Mouse (Mus musculus): ENCODE data around the gene Fam92b. TPM values are rescaled to one million over a fixed set of nuclear protein-coding genes. Genes with fewer than 3 reads are reported as not detected.
A peak's percentile ranks its signal among the peaks of the same experiment; 100 is the strongest.

Fam92b gene
- polyA plus RNA-seq, 1 experiment from 2014 or later, result 0.22 TPM

DNA sequence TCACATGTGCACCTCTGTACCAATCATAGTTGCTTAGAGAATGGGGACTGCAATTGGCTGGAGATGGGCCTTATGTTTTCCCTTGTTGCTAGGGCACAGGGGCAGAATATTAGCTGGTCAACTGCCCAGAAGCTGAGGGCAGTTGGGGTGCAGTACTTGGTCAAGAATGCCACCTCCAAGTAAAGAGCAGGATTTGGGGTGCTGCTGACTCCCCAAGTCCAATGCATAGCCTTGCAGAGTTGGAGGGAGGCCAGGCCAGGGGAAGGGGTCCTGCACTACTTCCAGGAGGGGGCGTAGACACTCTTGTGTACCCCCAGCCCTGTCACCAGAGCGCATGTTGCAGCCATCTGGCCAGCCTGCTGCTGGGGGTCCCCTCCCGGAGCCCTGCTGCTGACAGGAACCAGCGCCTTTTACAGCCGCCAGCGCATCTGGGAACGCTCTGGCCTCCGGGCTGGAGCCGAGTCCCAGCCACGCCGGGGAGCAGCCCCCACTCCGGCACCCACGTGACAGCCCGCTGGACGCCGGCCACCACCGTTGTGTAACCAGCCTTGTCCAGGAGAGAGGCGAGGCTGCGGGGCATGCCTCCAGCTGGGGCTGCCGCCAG lies 13.6 kb upstream of the Fam92b start:
- Histone ChIP-seq H3K9me3 (ENCODE audit: low read length) (no peaks in the 10 kb centered on the region; the same call in 1 of the 2 replicates), H3K36me3 (ENCODE audit: insufficient read depth, low read length) (no peaks in the 10 kb centered on the region), H3K4me2 (replicated peaks; ENCODE audit: low read depth, low read length) (peak overlapping the region; percentile 50), H3K27ac (ENCODE audit: low read length) (peak overlapping the region; percentile 81), H3K4me1 (ENCODE audit: insufficient read depth, low read length) (peaks cover 41% of the 10 kb centered on the region), H3K9ac (replicated peaks; ENCODE audit: low read length) (peak overlapping the region; percentile 52), H3K4me3 (ENCODE audit: low read length) (peak overlapping the region; percentile 27), H3K27me3 (ENCODE audit: insufficient read depth, low read length) (no peaks in the 10 kb centered on the region)
- ATAC-seq (ENCODE audit: low FRiP score, low TSS enrichment), result peak; percentile 94
- 20% methylated on average over 20 of the region's 20 CpGs for WGBS

DNA sequence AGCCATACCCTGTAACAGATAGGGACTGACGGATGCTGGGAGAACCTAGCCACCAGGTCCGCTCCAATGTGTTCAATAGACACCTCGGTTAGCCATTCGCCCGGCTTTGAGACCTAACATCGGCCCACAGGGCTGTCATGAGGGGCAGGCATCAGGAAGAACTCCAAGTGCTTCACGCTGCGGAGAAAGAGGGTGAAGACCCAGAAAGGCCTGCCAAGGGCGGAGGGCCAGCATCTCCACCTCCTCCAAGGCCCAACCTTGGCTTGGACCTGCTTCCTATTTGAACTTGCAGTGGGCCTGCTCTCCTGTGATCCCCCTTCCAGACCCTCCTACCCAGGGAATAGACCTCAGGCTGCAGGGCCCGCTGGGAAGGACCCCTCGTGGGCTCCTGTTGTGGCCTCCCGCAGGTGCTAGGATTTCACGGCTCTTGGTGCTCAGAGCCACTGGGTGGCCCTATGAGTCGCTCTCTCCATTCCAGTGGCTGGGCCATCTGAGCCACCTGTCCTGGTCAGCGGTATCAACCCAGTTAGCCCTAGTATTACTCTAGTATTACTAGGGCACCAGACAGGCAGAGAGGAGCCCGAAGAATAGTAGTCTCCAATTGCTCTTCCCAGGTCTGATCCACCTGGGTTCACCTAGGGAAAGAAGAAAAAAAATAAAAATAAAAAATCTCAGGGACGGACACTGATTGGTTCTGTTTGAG lies 13.0 kb upstream of the Fam92b start:
- H3K4me3 ChIP-seq (ENCODE audit: low read length), result no peak overlapping the region
- H3K9ac ChIP-seq (replicated peaks; ENCODE audit: low read length), result no peak overlapping the region
- WGBS, result 80% methylated on average over 17 of the region's 17 CpGs
- H3K4me1 ChIP-seq (ENCODE audit: insufficient read depth, low read length), result peaks cover 48% of the 10 kb centered on the region
- H3K27ac ChIP-seq (ENCODE audit: low read length), result peak overlapping the region; percentile 23; the same call in 1 of the 2 replicates
- no peaks in the 10 kb centered on the region; the same call in 1 of the 2 replicates for H3K9me3 ChIP-seq (ENCODE audit: low read length)
- no peak overlapping the region for H3K4me2 ChIP-seq (replicated peaks; ENCODE audit: low read depth, low read length)
- ATAC-seq (ENCODE audit: low FRiP score, low TSS enrichment), result no peak
- no peaks in the 10 kb centered on the region for H3K27me3 ChIP-seq (ENCODE audit: insufficient read depth, low read length)
- H3K36me3 ChIP-seq (ENCODE audit: insufficient read depth, low read length), result no peaks in the 10 kb centered on the region

GRCm38 (mm10) chr8:120189440-120189839 lies 12.2 kb upstream of the Fam92b start:
- no peak overlapping the region for H3K4me2 ChIP-seq (replicated peaks; ENCODE audit: low read depth, low read length)
- no peak for ATAC-seq (ENCODE audit: low FRiP score, low TSS enrichment)
- no peaks in the 10 kb centered on the region for H3K27me3 ChIP-seq (ENCODE audit: insufficient read depth, low read length)
- H3K9ac ChIP-seq (replicated peaks; ENCODE audit: low read length), result no peak overlapping the region; the same call in 1 of the 2 replicates
- H3K36me3 ChIP-seq (ENCODE audit: insufficient read depth, low read length), result no peaks in the 10 kb centered on the region
- no peaks in the 10 kb centered on the region; the same call in 1 of the 2 replicates for H3K9me3 ChIP-seq (ENCODE audit: low read length)
- H3K27ac ChIP-seq (ENCODE audit: low read length), result no peak overlapping the region
- no peak overlapping the region for H3K4me3 ChIP-seq (ENCODE audit: low read length)
- 65% methylated on average over 6 of the region's 6 CpGs for WGBS
- H3K4me1 ChIP-seq (ENCODE audit: insufficient read depth, low read length), result peaks cover 56% of the 10 kb centered on the region

GRCm38 (mm10) chr8:120188510-120188909 lies 11.2 kb upstream of the Fam92b start:
- Histone ChIP-seq H3K4me2 (replicated peaks; ENCODE audit: low read depth, low read length) (no peak overlapping the region), H3K4me3 (ENCODE audit: low read length) (no peak overlapping the region), H3K27me3 (ENCODE audit: insufficient read depth, low read length) (no peaks in the 10 kb centered on the region), H3K9ac (replicated peaks; ENCODE audit: low read length) (no peak overlapping the region), H3K27ac (ENCODE audit: low read length) (no peak overlapping the region), H3K4me1 (ENCODE audit: insufficient read depth, low read length) (peaks cover 62% of the 10 kb centered on the region), H3K9me3 (ENCODE audit: low read length) (no peaks in the 10 kb centered on the region; the same call in 1 of the 2 replicates), H3K36me3 (ENCODE audit: insufficient read depth, low read length) (no peaks in the 10 kb centered on the region)
- WGBS, result 86% methylated on average over 6 of the region's 6 CpGs
- ATAC-seq (ENCODE audit: low FRiP score, low TSS enrichment), result no peak

- Histone ChIP-seq H3K9me3 (ENCODE audit: low read length) (no peaks in the 10 kb centered on the region), H3K9ac (replicated peaks; ENCODE audit: low read length) (no peak overlapping the region), H3K36me3 (ENCODE audit: insufficient read depth, low read length) (no peaks in the 10 kb centered on the region), H3K4me2 (replicated peaks; ENCODE audit: low read depth, low read length) (no peak overlapping the region), H3K27ac (ENCODE audit: low read length) (no peak overlapping the region), H3K4me1 (ENCODE audit: insufficient read depth, low read length) (peaks cover 59% of the 10 kb centered on the region), H3K4me3 (ENCODE audit: low read length) (no peak overlapping the region), H3K27me3 (ENCODE audit: insufficient read depth, low read length) (no peaks in the 10 kb centered on the region)
- 63% methylated on average over 8 of the region's 8 CpGs for WGBS
- ATAC-seq (ENCODE audit: low FRiP score, low TSS enrichment), result no peak
Measured at GRCm38 (mm10) chr8:120186454-120186853, 9.2 kb upstream of the Fam92b start.

DNA sequence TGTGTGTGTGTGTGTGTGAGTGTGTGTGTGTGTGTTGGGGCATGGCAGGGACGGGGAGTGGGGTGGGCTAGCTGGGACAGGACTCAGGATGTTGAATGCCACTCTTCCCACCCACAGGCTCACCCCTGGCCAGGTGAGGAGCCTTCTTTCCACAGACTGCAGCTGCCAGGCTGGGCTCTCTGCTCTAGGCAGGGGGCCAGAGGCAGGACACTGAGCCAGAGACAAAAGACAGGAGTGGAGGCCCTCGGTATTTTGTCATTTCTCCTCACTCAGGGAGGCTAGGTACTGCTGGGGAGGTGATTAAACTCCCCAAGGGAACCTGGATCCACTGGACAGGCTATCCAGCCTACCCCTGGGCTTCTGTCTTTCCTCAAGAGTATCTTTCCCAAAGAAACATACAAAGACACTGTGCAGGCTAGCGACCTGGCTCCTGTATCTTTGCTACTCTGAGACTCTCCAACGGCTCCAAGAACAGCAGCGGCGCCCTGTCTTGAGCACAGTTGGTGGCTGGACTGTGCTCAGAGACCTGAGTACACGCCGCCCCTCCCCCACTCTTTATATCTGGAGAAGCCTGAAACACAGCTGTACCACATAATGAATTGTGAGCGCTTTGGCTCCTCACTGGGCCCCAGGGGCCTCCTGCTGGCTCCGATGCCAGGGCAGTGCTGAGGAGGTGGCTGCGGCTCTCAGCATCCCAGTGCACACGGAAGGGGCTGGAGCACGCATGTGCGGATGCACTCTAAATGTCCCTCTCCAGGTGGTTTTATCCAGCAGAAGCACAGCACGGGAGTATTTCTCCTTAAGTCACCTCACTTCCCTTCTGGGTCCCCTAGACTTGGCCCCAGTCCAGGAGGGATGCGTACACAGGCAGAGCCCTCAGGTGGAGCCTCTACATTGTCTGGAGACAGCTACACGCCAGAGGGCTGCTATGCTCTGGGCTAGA lies 7.9 kb upstream of the Fam92b start:
- Histone ChIP-seq H3K9me3 (ENCODE audit: low read length) (no peaks in the 10 kb centered on the region), H3K4me1 (ENCODE audit: insufficient read depth, low read length) (peaks cover 48% of the 10 kb centered on the region), H3K36me3 (ENCODE audit: insufficient read depth, low read length) (no peaks in the 10 kb centered on the region), H3K4me3 (ENCODE audit: low read length) (no peak overlapping the region), H3K27me3 (ENCODE audit: insufficient read depth, low read length) (no peaks in the 10 kb centered on the region), H3K4me2 (replicated peaks; ENCODE audit: low read depth, low read length) (no peak overlapping the region; the same call in 1 of the 2 replicates), H3K9ac (replicated peaks; ENCODE audit: low read length) (0 out of 2 replicates have a peak overlapping the region, but pooled peaks have one; percentile 37), H3K27ac (ENCODE audit: low read length) (peak overlapping the region; percentile 29; the same call in 1 of the 2 replicates)
- no peak; the same call in 1 of the 2 replicates for ATAC-seq (ENCODE audit: low FRiP score, low TSS enrichment)
- WGBS, result 16% methylated on average over 17 of the region's 17 CpGs

DNA sequence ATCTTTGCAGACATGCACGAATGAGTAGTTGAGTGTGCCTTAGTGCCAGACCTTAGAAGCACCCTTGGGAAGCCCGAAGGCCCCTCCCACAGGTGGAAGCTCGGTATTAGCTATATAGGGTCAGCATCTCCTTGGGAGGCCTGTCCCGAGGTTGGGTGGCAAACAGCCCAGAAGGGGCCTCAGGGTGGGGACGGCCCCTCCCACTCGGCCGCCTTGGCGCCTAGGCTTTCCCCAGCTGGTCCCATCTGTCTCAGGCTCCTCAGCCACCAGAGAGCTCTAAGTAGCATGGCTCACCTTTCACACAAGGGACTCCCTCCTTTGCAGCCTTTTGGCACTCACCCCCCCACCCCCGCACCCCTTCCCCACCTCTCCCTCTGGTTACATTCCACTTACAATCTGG lies 7.1 kb upstream of the Fam92b start:
- H3K4me2 ChIP-seq (replicated peaks; ENCODE audit: low read depth, low read length), result no peak overlapping the region; the same call in 1 of the 2 replicates
- no peak overlapping the region for H3K9ac ChIP-seq (replicated peaks; ENCODE audit: low read length)
- H3K27me3 ChIP-seq (ENCODE audit: insufficient read depth, low read length), result no peaks in the 10 kb centered on the region
- no peaks in the 10 kb centered on the region for H3K36me3 ChIP-seq (ENCODE audit: insufficient read depth, low read length)
- peak overlapping the region; percentile 17; the same call in 1 of the 2 replicates for H3K27ac ChIP-seq (ENCODE audit: low read length)
- no peak for ATAC-seq (ENCODE audit: low FRiP score, low TSS enrichment)
- H3K9me3 ChIP-seq (ENCODE audit: low read length), result no peaks in the 10 kb centered on the region
- no peak overlapping the region for H3K4me3 ChIP-seq (ENCODE audit: low read length)
- WGBS, result 15% methylated on average over 8 of the region's 9 CpGs
- H3K4me1 ChIP-seq (ENCODE audit: insufficient read depth, low read length), result peaks cover 42% of the 10 kb centered on the region

DNA sequence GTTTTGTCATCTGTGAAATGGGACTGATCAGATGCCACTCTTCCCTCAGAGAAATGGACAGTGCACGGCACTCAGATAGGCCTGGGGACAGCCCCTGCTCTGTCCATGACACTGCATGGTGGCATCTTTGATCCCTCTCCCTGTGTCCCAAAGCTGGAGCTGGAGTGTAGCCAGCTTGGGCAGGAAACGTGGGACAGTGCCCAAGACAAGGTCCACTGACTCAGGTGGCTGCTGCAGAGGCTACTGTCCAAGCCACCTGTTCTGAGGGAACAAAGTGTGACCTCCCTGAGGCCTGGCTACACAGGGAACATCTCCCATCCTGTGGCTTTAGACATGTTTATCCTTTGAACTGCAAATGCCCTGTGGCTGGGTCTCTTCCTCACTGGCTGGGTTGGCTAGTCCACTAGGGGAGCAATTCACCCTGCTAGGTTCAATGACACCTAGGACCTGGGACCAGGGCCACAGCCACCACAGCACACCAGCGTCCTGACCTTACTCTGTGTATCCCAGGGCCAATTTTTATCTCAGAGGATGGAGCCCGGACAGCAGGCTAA lies 4.7 kb upstream of the Fam92b start:
- Histone ChIP-seq H3K9me3 (ENCODE audit: low read length) (no peaks in the 10 kb centered on the region), H3K4me1 (ENCODE audit: insufficient read depth, low read length) (peaks cover 47% of the 10 kb centered on the region)
- WGBS, result 74% methylated on average over 4 of the region's 4 CpGs

DNA sequence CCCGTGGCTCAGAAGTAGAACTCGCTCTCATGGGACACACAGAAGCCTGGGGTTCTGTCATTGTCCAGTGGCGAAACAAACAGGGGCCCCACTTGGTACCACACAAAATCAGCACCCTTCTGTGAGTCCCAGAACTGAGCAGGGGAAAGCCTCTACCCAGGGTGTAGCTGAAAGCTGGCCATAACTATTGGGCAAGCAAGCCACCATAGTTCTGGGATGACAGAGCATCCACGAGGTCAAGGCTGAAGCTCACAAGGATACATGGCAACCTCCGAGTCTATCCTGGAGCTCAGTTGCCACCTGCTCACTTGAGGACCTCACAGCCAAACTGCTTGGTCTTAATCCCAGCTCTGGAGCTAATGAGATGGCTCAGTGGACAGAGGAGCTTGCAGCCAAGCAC lies 4.0 kb upstream of the Fam92b start:
- H3K9me3 ChIP-seq (ENCODE audit: low read length), result no peaks in the 10 kb centered on the region
- peaks cover 47% of the 10 kb centered on the region for H3K4me1 ChIP-seq (ENCODE audit: insufficient read depth, low read length)
- H3K27ac ChIP-seq (ENCODE audit: low read length), result no peak overlapping the region
- no peaks in the 10 kb centered on the region; the same call in 1 of the 2 replicates for H3K27me3 ChIP-seq (ENCODE audit: insufficient read depth, low read length)
- ATAC-seq (ENCODE audit: low FRiP score, low TSS enrichment), result no peak
- H3K4me2 ChIP-seq (replicated peaks; ENCODE audit: low read depth, low read length), result no peak overlapping the region
- H3K36me3 ChIP-seq (ENCODE audit: insufficient read depth, low read length), result no peaks in the 10 kb centered on the region
- H3K4me3 ChIP-seq (ENCODE audit: low read length), result no peak overlapping the region
- 88% methylated on average over 5 of the region's 5 CpGs for WGBS
- no peak overlapping the region for H3K9ac ChIP-seq (replicated peaks; ENCODE audit: low read length)

More for the DNA sequence above, 4.7 kb upstream of the Fam92b start:
- no peak overlapping the region for H3K4me2 ChIP-seq (replicated peaks; ENCODE audit: low read depth, low read length)
- no peak for ATAC-seq (ENCODE audit: low FRiP score, low TSS enrichment)
- no peak overlapping the region for H3K27ac ChIP-seq (ENCODE audit: low read length)
- H3K36me3 ChIP-seq (ENCODE audit: insufficient read depth, low read length), result no peaks in the 10 kb centered on the region
- no peak overlapping the region for H3K4me3 ChIP-seq (ENCODE audit: low read length)
- H3K27me3 ChIP-seq (ENCODE audit: insufficient read depth, low read length), result no peaks in the 10 kb centered on the region; the same call in 1 of the 2 replicates
- H3K9ac ChIP-seq (replicated peaks; ENCODE audit: low read length), result no peak overlapping the region
